Mouse (Mus musculus): ENCODE results near the gene Cdh23. TPM values are rescaled to one million over a fixed set of nuclear protein-coding genes. Genes with fewer than 3 reads are reported as not detected.

Cdh23 gene
- polyA plus RNA-seq, 1 experiment from 2014 or later: 2.0 TPM

GRCm38 (mm10) chr10:60585691-60586090 lies 110.6 kb downstream of the Cdh23 start:
- no peak overlapping the region for H3K9ac ChIP-seq
- no peaks in the 10 kb centered on the region for H3K36me3 ChIP-seq
- H3K4me1 ChIP-seq (replicated peaks): peaks cover 19% of the 10 kb centered on the region
- no peaks in the 10 kb centered on the region for H3K9me3 ChIP-seq
- WGBS: 58% methylated on average over 6 of the region's 6 CpGs
- peaks cover 97% of the 10 kb centered on the region for H3K27me3 ChIP-seq
- H3K4me2 ChIP-seq: no peak overlapping the region
- no peak overlapping the region for H3K4me3 ChIP-seq
- no peak overlapping the region for H3K27ac ChIP-seq
- ATAC-seq (ENCODE audit: low FRiP score): no peak

- H3K4me2 ChIP-seq: no peak overlapping the region
- WGBS: 38% methylated on average over 15 of the region's 15 CpGs
- H3K27me3 ChIP-seq: peaks cover 86% of the 10 kb centered on the region
- no peak overlapping the region for H3K4me3 ChIP-seq
- no peak overlapping the region for H3K27ac ChIP-seq
- H3K9me3 ChIP-seq: no peaks in the 10 kb centered on the region
- H3K36me3 ChIP-seq: no peaks in the 10 kb centered on the region
- peaks cover 21% of the 10 kb centered on the region for H3K4me1 ChIP-seq (replicated peaks)
- H3K9ac ChIP-seq: no peak overlapping the region
- ATAC-seq (ENCODE audit: low FRiP score): no peak
These were observed 113.3 kb downstream of the Cdh23 start for GRCm38 (mm10) chr10:60582956-60583355.

GRCm38 (mm10) chr10:60580666-60581065 lies 115.6 kb downstream of the Cdh23 start:
- Histone ChIP-seq H3K27ac (no peak overlapping the region), H3K36me3 (no peaks in the 10 kb centered on the region), H3K4me3 (no peak overlapping the region), H3K27me3 (peaks cover 76% of the 10 kb centered on the region), H3K9me3 (no peaks in the 10 kb centered on the region), H3K9ac (no peak overlapping the region), H3K4me2 (no peak overlapping the region), H3K4me1 (replicated peaks) (peaks cover 29% of the 10 kb centered on the region)
- ATAC-seq (ENCODE audit: low FRiP score): no peak
- WGBS: 53% methylated on average over 15 of the region's 15 CpGs

GRCm38 (mm10) chr10:60578738-60579538 lies 117.4 kb downstream of the Cdh23 start:
- no peak overlapping the region for H3K4me3 ChIP-seq
- H3K9me3 ChIP-seq: no peaks in the 10 kb centered on the region
- H3K27me3 ChIP-seq: peaks cover 73% of the 10 kb centered on the region
- no peak overlapping the region for H3K9ac ChIP-seq
- H3K27ac ChIP-seq: no peak overlapping the region
- no peaks in the 10 kb centered on the region for H3K36me3 ChIP-seq
- no peak overlapping the region for H3K4me2 ChIP-seq
- H3K4me1 ChIP-seq (replicated peaks): peaks cover 23% of the 10 kb centered on the region
- WGBS: 36% methylated on average over 12 of the region's 12 CpGs
- no peak for ATAC-seq (ENCODE audit: low FRiP score)

- Histone ChIP-seq H3K36me3 (no peaks in the 10 kb centered on the region), H3K9me3 (no peaks in the 10 kb centered on the region), H3K27ac (0 out of 2 replicates have a peak overlapping the region, but pooled peaks have one; percentile 23), H3K4me2 (no peak overlapping the region), H3K4me3 (no peak overlapping the region), H3K9ac (no peak overlapping the region), H3K4me1 (replicated peaks) (peaks cover 23% of the 10 kb centered on the region), H3K27me3 (peaks cover 65% of the 10 kb centered on the region)
- WGBS: 91% methylated on average over 12 of the region's 12 CpGs
- no peak for ATAC-seq (ENCODE audit: low FRiP score)
These were observed 118.2 kb downstream of the Cdh23 start for GRCm38 (mm10) chr10:60577920-60578737.

- Histone ChIP-seq H3K36me3 (no peaks in the 10 kb centered on the region), H3K27ac (0 out of 2 replicates have a peak overlapping the region, but pooled peaks have one; percentile 23), H3K27me3 (peaks cover 56% of the 10 kb centered on the region), H3K4me1 (replicated peaks) (peaks cover 19% of the 10 kb centered on the region), H3K4me2 (no peak overlapping the region), H3K9me3 (no peaks in the 10 kb centered on the region), H3K9ac (no peak overlapping the region), H3K4me3 (no peak overlapping the region)
- 52% methylated on average over 13 of the region's 13 CpGs for WGBS
- peak; percentile 34 for ATAC-seq (ENCODE audit: low FRiP score)
These were observed 119.0 kb downstream of the Cdh23 start for GRCm38 (mm10) chr10:60577125-60577919.

- H3K36me3 ChIP-seq: no peaks in the 10 kb centered on the region
- 91% methylated on average over 3 of the region's 3 CpGs for WGBS
- no peak overlapping the region for H3K27ac ChIP-seq
- H3K9me3 ChIP-seq: no peaks in the 10 kb centered on the region
- H3K9ac ChIP-seq: no peak overlapping the region
- no peak overlapping the region for H3K4me2 ChIP-seq
- H3K4me3 ChIP-seq: no peak overlapping the region
- ATAC-seq (ENCODE audit: low FRiP score): no peak
- H3K27me3 ChIP-seq: peaks cover 41% of the 10 kb centered on the region
- peaks cover 23% of the 10 kb centered on the region for H3K4me1 ChIP-seq (replicated peaks)
These were observed 121.4 kb downstream of the Cdh23 start for GRCm38 (mm10) chr10:60574851-60575250.

- no peak overlapping the region for H3K27ac ChIP-seq
- no peak overlapping the region for H3K9ac ChIP-seq
- ATAC-seq (ENCODE audit: low FRiP score): no peak
- no peaks in the 10 kb centered on the region for H3K9me3 ChIP-seq
- WGBS: 82% methylated on average over 4 of the region's 4 CpGs
- H3K4me1 ChIP-seq (replicated peaks): peaks cover 9% of the 10 kb centered on the region
- no peak overlapping the region for H3K4me2 ChIP-seq
- H3K36me3 ChIP-seq: no peaks in the 10 kb centered on the region
- no peak overlapping the region for H3K4me3 ChIP-seq
- peaks cover 52% of the 10 kb centered on the region for H3K27me3 ChIP-seq
These were observed 124.8 kb downstream of the Cdh23 start for GRCm38 (mm10) chr10:60571491-60571890.

- H3K27me3 ChIP-seq: peaks cover 47% of the 10 kb centered on the region
- 43% methylated on average over 24 of the region's 24 CpGs for WGBS
- peak overlapping the region; percentile 49; the same call in 1 of the 2 replicates for H3K9ac ChIP-seq
- ATAC-seq (ENCODE audit: low FRiP score): no peak; the same call in 1 of the 2 replicates
- no peaks in the 10 kb centered on the region for H3K36me3 ChIP-seq
- H3K27ac ChIP-seq: no peak overlapping the region
- H3K4me2 ChIP-seq: peak overlapping the region; percentile 27; the same call in 1 of the 2 replicates
- H3K9me3 ChIP-seq: no peaks in the 10 kb centered on the region
- peaks cover 17% of the 10 kb centered on the region for H3K4me1 ChIP-seq (replicated peaks)
- no peak overlapping the region for H3K4me3 ChIP-seq
These were observed 129.8 kb downstream of the Cdh23 start for GRCm38 (mm10) chr10:60566369-60567037.

- Histone ChIP-seq H3K36me3 (no peaks in the 10 kb centered on the region), H3K4me1 (replicated peaks) (peaks cover 12% of the 10 kb centered on the region), H3K9ac (no peak overlapping the region), H3K4me2 (no peak overlapping the region), H3K27ac (no peak overlapping the region), H3K4me3 (no peak overlapping the region), H3K9me3 (no peaks in the 10 kb centered on the region), H3K27me3 (peaks cover 46% of the 10 kb centered on the region)
- WGBS: 80% methylated on average over 6 of the region's 6 CpGs
- no peak for ATAC-seq (ENCODE audit: low FRiP score)
These were observed 132.2 kb downstream of the Cdh23 start for GRCm38 (mm10) chr10:60564136-60564535.

- Histone ChIP-seq H3K4me1 (replicated peaks) (peaks cover 23% of the 10 kb centered on the region), H3K4me3 (no peak overlapping the region), H3K9me3 (no peaks in the 10 kb centered on the region), H3K4me2 (no peak overlapping the region), H3K27me3 (peaks cover 34% of the 10 kb centered on the region), H3K27ac (no peak overlapping the region), H3K9ac (no peak overlapping the region), H3K36me3 (no peaks in the 10 kb centered on the region)
- WGBS: 23% methylated on average over 7 of the region's 7 CpGs
- ATAC-seq (ENCODE audit: low FRiP score): no peak
These were observed 133.3 kb downstream of the Cdh23 start for GRCm38 (mm10) chr10:60562946-60563345.
